Mouse (Mus musculus) hindbrain, embryonic 10.5 days (tissue): Measurements from ENCODE around the gene B3gnt2. TPM values are rescaled to one million over a fixed set of nuclear protein-coding genes. Genes with fewer than 3 reads are reported as not detected.

Experiments used
- DNase-seq: peaks from one replicate; pipeline ENCODE4 v3.0.0-alpha.2; 2017; ENCODE audit warnings: low spot score
- H3K27ac ChIP-seq: fragments of 300-500 bp; sonication (generic); 2 replicates; pipeline ENCODE4 v1.5.1; 2016; ENCODE audit warnings: mild to moderate bottlenecking, moderate library complexity
- H3K27me3 ChIP-seq: fragments of 300-500 bp; sonication (generic); 2 replicates; pipeline ENCODE4 v1.6.1; 2016; ENCODE audit warnings: mild to moderate bottlenecking; ENCODE audit not compliant: poor library complexity, insufficient read depth, severe bottlenecking
- H3K36me3 ChIP-seq: fragments of 300-500 bp; sonication (generic); 2 replicates; pipeline ENCODE4 v1.6.1; 2016; ENCODE audit warnings: mild to moderate bottlenecking, moderate library complexity
- H3K4me1 ChIP-seq: fragments of 300-500 bp; sonication (generic); replicated peaks from 2 replicates; pipeline ENCODE4 v1.6.1; 2016; ENCODE audit warnings: mild to moderate bottlenecking
- H3K4me3 ChIP-seq: fragments of 300-500 bp; sonication (generic); 2 replicates; pipeline ENCODE4 v1.5.1; 2016; ENCODE audit warnings: mild to moderate bottlenecking, moderate library complexity
- H3K9me3 ChIP-seq: fragments of 300-500 bp; sonication (generic); 2 replicates; pipeline ENCODE4 v1.6.1; 2016; ENCODE audit warnings: mild to moderate bottlenecking, moderate library complexity
- WGBS: fragments of 180-500 bp; shearing (Covaris S2); methylation state at CpG from one replicate; pipeline ENCODE4 v1.1.7; 2016; 5-methylcytosine and 5-hydroxymethylcytosine counted together
- polyA plus RNA-seq: library from polyadenylated mRNA; unstranded; fragments of >200 nt; fragmentation: Nextera tagmentation; extraction: Ambion mirVana; gene quantifications from 2 replicates; pipeline ENCODE4 v1.2.1, GENCODE M21; 2016

B3gnt2 gene
- polyA plus RNA-seq, 1 experiment from 2014 or later = 1.2 TPM

- Histone ChIP-seq H3K4me3 (no peak overlapping the region), H3K36me3 (no peaks in the 10 kb centered on the region)
These were observed 45.6 kb downstream of the B3gnt2 start for GRCm38 (mm10) chr11:22815143-22815542.

GRCm38 (mm10) chr11:22813921-22814704, 46.6 kb downstream of the B3gnt2 start:
- H3K9me3 ChIP-seq = no peaks in the 10 kb centered on the region
- H3K4me3 ChIP-seq = no peak overlapping the region
- H3K36me3 ChIP-seq = no peaks in the 10 kb centered on the region
- H3K27ac ChIP-seq = no peak overlapping the region
- DNase-seq = no peak
- H3K27me3 ChIP-seq = no peaks in the 10 kb centered on the region
- WGBS = 82% methylated on average over 5 of the region's 5 CpGs
- H3K4me1 ChIP-seq = 0 out of 2 replicates have a peak, but pooled peaks cover 3% of the 10 kb centered on the region

More at GRCm38 (mm10) chr11:22815143-22815542, 45.6 kb downstream of the B3gnt2 start:
- Histone ChIP-seq H3K4me1 (0 out of 2 replicates have a peak, but pooled peaks cover 3% of the 10 kb centered on the region), H3K9me3 (no peaks in the 10 kb centered on the region), H3K27ac (no peak overlapping the region), H3K27me3 (no peaks in the 10 kb centered on the region)
- no peak for DNase-seq

GRCm38 (mm10) chr11:22813427-22813826, 47.3 kb downstream of the B3gnt2 start:
- no peaks in the 10 kb centered on the region for H3K9me3 ChIP-seq
- DNase-seq = no peak
- no peaks in the 10 kb centered on the region for H3K36me3 ChIP-seq
- no peak overlapping the region for H3K4me3 ChIP-seq
- H3K27ac ChIP-seq = no peak overlapping the region
- 0 out of 2 replicates have a peak, but pooled peaks cover 3% of the 10 kb centered on the region for H3K4me1 ChIP-seq
- WGBS = 83% methylated on average over 3 of the region's 3 CpGs
- H3K27me3 ChIP-seq = no peaks in the 10 kb centered on the region

GRCm38 (mm10) chr11:22811413-22811812, 49.3 kb downstream of the B3gnt2 start:
- no peaks in the 10 kb centered on the region for H3K36me3 ChIP-seq
- no peak for DNase-seq
- H3K27me3 ChIP-seq = no peaks in the 10 kb centered on the region
- H3K4me1 ChIP-seq = no peaks in the 10 kb centered on the region
- no peaks in the 10 kb centered on the region for H3K9me3 ChIP-seq
- 81% methylated on average over 3 of the region's 3 CpGs for WGBS
- H3K27ac ChIP-seq = no peak overlapping the region
- H3K4me3 ChIP-seq = no peak overlapping the region

GRCm38 (mm10) chr11:22809465-22810096, 51.2 kb downstream of the B3gnt2 start:
- H3K9me3 ChIP-seq = no peaks in the 10 kb centered on the region
- H3K27me3 ChIP-seq = no peaks in the 10 kb centered on the region
- 82% methylated on average over 7 of the region's 7 CpGs for WGBS
- no peak overlapping the region for H3K27ac ChIP-seq
- H3K4me1 ChIP-seq = no peaks in the 10 kb centered on the region
- no peaks in the 10 kb centered on the region for H3K36me3 ChIP-seq
- no peak overlapping the region for H3K4me3 ChIP-seq
- DNase-seq = no peak

GRCm38 (mm10) chr11:22808040-22808439, 52.7 kb downstream of the B3gnt2 start:
- DNase-seq = no peak
- H3K27ac ChIP-seq = no peak overlapping the region
- no peaks in the 10 kb centered on the region for H3K4me1 ChIP-seq
- no peak overlapping the region for H3K4me3 ChIP-seq
- no peaks in the 10 kb centered on the region for H3K9me3 ChIP-seq
- H3K27me3 ChIP-seq = no peaks in the 10 kb centered on the region
- H3K36me3 ChIP-seq = no peaks in the 10 kb centered on the region

GRCm38 (mm10) chr11:22805171-22805570, 55.6 kb downstream of the B3gnt2 start:
- H3K4me1 ChIP-seq = peaks cover under 1% of the 10 kb centered on the region; the same call in 1 of the 2 replicates
- H3K9me3 ChIP-seq = no peaks in the 10 kb centered on the region
- WGBS = 71% methylated on average over 1 of the region's 1 CpGs
- no peak overlapping the region for H3K27ac ChIP-seq
- H3K27me3 ChIP-seq = no peaks in the 10 kb centered on the region
- H3K36me3 ChIP-seq = no peaks in the 10 kb centered on the region
- H3K4me3 ChIP-seq = no peak overlapping the region
- DNase-seq = no peak

GRCm38 (mm10) chr11:22799987-22800424, 60.8 kb downstream of the B3gnt2 start:
- 20% methylated on average over 9 of the region's 9 CpGs for WGBS
- peak; percentile 14 for DNase-seq
- Histone ChIP-seq H3K4me3 (no peak overlapping the region), H3K27me3 (no peaks in the 10 kb centered on the region), H3K4me1 (peaks cover 13% of the 10 kb centered on the region; the same call in 1 of the 2 replicates), H3K36me3 (no peaks in the 10 kb centered on the region), H3K27ac (0 out of 2 replicates have a peak overlapping the region, but pooled peaks have one; percentile 12), H3K9me3 (no peaks in the 10 kb centered on the region)

GRCm38 (mm10) chr11:22798916-22799315, 61.8 kb downstream of the B3gnt2 start:
- no peaks in the 10 kb centered on the region for H3K27me3 ChIP-seq
- no peak overlapping the region for H3K27ac ChIP-seq
- peaks cover 13% of the 10 kb centered on the region; the same call in 1 of the 2 replicates for H3K4me1 ChIP-seq
- DNase-seq = no peak
- WGBS = 63% methylated on average over 5 of the region's 5 CpGs
- H3K4me3 ChIP-seq = no peak overlapping the region
- H3K36me3 ChIP-seq = no peaks in the 10 kb centered on the region
- no peaks in the 10 kb centered on the region for H3K9me3 ChIP-seq

- Histone ChIP-seq H3K4me1 (peaks cover 8% of the 10 kb centered on the region; the same call in 1 of the 2 replicates), H3K9me3 (no peaks in the 10 kb centered on the region), H3K27me3 (no peaks in the 10 kb centered on the region), H3K36me3 (no peaks in the 10 kb centered on the region), H3K4me3 (no peak overlapping the region), H3K27ac (no peak overlapping the region)
- WGBS = 86% methylated on average over 1 of the region's 1 CpGs
- no peak for DNase-seq
These were observed 66.0 kb downstream of the B3gnt2 start for GRCm38 (mm10) chr11:22794734-22795133.

- no peak overlapping the region for H3K27ac ChIP-seq
- 0 out of 2 replicates have a peak, but pooled peaks cover 4% of the 10 kb centered on the region for H3K4me1 ChIP-seq
- DNase-seq = no peak
- H3K27me3 ChIP-seq = no peaks in the 10 kb centered on the region
- no peaks in the 10 kb centered on the region for H3K9me3 ChIP-seq
- no peak overlapping the region for H3K4me3 ChIP-seq
- 88% methylated on average over 1 of the region's 1 CpGs for WGBS
- no peaks in the 10 kb centered on the region for H3K36me3 ChIP-seq
These were observed 66.9 kb downstream of the B3gnt2 start for GRCm38 (mm10) chr11:22793881-22794203.

- H3K9me3 ChIP-seq = no peaks in the 10 kb centered on the region
- no peak for DNase-seq
- no peak overlapping the region for H3K4me3 ChIP-seq
- no peak overlapping the region for H3K27ac ChIP-seq
- H3K4me1 ChIP-seq = 0 out of 2 replicates have a peak, but pooled peaks cover 4% of the 10 kb centered on the region
- H3K27me3 ChIP-seq = no peaks in the 10 kb centered on the region
- 83% methylated on average over 3 of the region's 3 CpGs for WGBS
- H3K36me3 ChIP-seq = no peaks in the 10 kb centered on the region
These were observed 67.4 kb downstream of the B3gnt2 start for GRCm38 (mm10) chr11:22793176-22793880.

- H3K27ac ChIP-seq = no peak overlapping the region
- no peaks in the 10 kb centered on the region for H3K27me3 ChIP-seq
- DNase-seq = no peak
- 88% methylated on average over 1 of the region's 1 CpGs for WGBS
- H3K36me3 ChIP-seq = no peaks in the 10 kb centered on the region
- no peak overlapping the region for H3K4me3 ChIP-seq
- 0 out of 2 replicates have a peak, but pooled peaks cover 4% of the 10 kb centered on the region for H3K4me1 ChIP-seq
- no peaks in the 10 kb centered on the region for H3K9me3 ChIP-seq
These were observed 68.6 kb downstream of the B3gnt2 start for GRCm38 (mm10) chr11:22792149-22792548.
